Mouse (Mus musculus) hindbrain, embryonic 10.5 days (tissue): ENCODE results near the gene Gnb1. TPM values are rescaled to one million over a fixed set of nuclear protein-coding genes. Genes with fewer than 3 reads are reported as not detected.
A peak's percentile ranks its signal among the peaks of the same experiment; 100 is the strongest.
"Not testable (repeated sequence)": the region's sequence is repeated elsewhere in the genome, so short reads cannot be mapped to it uniquely, and the experiment has no call there.

Experiments used
- DNase-seq: peaks from one replicate; pipeline ENCODE4 v3.0.0-alpha.2; 2017; ENCODE audit warnings: low spot score
- H3K27ac ChIP-seq: fragments of 300-500 bp; sonication (generic); 2 replicates; pipeline ENCODE4 v1.5.1; 2016; ENCODE audit warnings: mild to moderate bottlenecking, moderate library complexity
- H3K27me3 ChIP-seq: fragments of 300-500 bp; sonication (generic); 2 replicates; pipeline ENCODE4 v1.6.1; 2016; ENCODE audit warnings: mild to moderate bottlenecking; ENCODE audit not compliant: poor library complexity, insufficient read depth, severe bottlenecking
- H3K36me3 ChIP-seq: fragments of 300-500 bp; sonication (generic); 2 replicates; pipeline ENCODE4 v1.6.1; 2016; ENCODE audit warnings: mild to moderate bottlenecking, moderate library complexity
- H3K4me1 ChIP-seq: fragments of 300-500 bp; sonication (generic); replicated peaks from 2 replicates; pipeline ENCODE4 v1.6.1; 2016; ENCODE audit warnings: mild to moderate bottlenecking
- H3K4me3 ChIP-seq: fragments of 300-500 bp; sonication (generic); 2 replicates; pipeline ENCODE4 v1.5.1; 2016; ENCODE audit warnings: mild to moderate bottlenecking, moderate library complexity
- H3K9me3 ChIP-seq: fragments of 300-500 bp; sonication (generic); 2 replicates; pipeline ENCODE4 v1.6.1; 2016; ENCODE audit warnings: mild to moderate bottlenecking, moderate library complexity
- WGBS: fragments of 180-500 bp; shearing (Covaris S2); methylation state at CpG from one replicate; pipeline ENCODE4 v1.1.7; 2016; 5-methylcytosine and 5-hydroxymethylcytosine counted together
- polyA plus RNA-seq: library from polyadenylated mRNA; unstranded; fragments of >200 nt; fragmentation: Nextera tagmentation; extraction: Ambion mirVana; gene quantifications from 2 replicates; pipeline ENCODE4 v1.2.1, GENCODE M21; 2016

The Gnb1 gene
- polyA plus RNA-seq, 1 experiment from 2014 or later = 670 TPM

- peaks cover 31% of the 10 kb centered on the region for H3K27me3 ChIP-seq
- H3K36me3 ChIP-seq = no peaks in the 10 kb centered on the region
- no peak overlapping the region for H3K27ac ChIP-seq
- H3K4me3 ChIP-seq = no peak overlapping the region
- 87% methylated on average over 16 of the region's 16 CpGs for WGBS
- no peaks in the 10 kb centered on the region for H3K9me3 ChIP-seq
- peaks cover 15% of the 10 kb centered on the region for H3K4me1 ChIP-seq
- no peak for DNase-seq
Observed at GRCm38 (mm10) chr4:155470263-155470953, 20.8 kb upstream of the Gnb1 start.

GRCm38 (mm10) chr4:155470997-155471396 is 20.2 kb upstream of the Gnb1 start:
- WGBS = 88% methylated on average over 7 of the region's 7 CpGs
- H3K4me3 ChIP-seq = no peak overlapping the region
- H3K27me3 ChIP-seq = peaks cover 31% of the 10 kb centered on the region
- no peaks in the 10 kb centered on the region for H3K9me3 ChIP-seq
- H3K27ac ChIP-seq = no peak overlapping the region
- H3K4me1 ChIP-seq = peaks cover 15% of the 10 kb centered on the region
- no peaks in the 10 kb centered on the region for H3K36me3 ChIP-seq
- DNase-seq = no peak

GRCm38 (mm10) chr4:155471406-155471805 is 19.8 kb upstream of the Gnb1 start:
- no peaks in the 10 kb centered on the region for H3K36me3 ChIP-seq
- H3K9me3 ChIP-seq = no peaks in the 10 kb centered on the region
- H3K4me1 ChIP-seq = peaks cover 15% of the 10 kb centered on the region
- 91% methylated on average over 7 of the region's 7 CpGs for WGBS
- H3K4me3 ChIP-seq = no peak overlapping the region
- DNase-seq = no peak
- no peak overlapping the region for H3K27ac ChIP-seq
- peaks cover 31% of the 10 kb centered on the region for H3K27me3 ChIP-seq

GRCm38 (mm10) chr4:155472716-155473290 is 18.4 kb upstream of the Gnb1 start:
- 73% methylated on average over 3 of the region's 3 CpGs for WGBS
- no peak for DNase-seq
- H3K9me3 ChIP-seq = no peaks in the 10 kb centered on the region
- H3K27me3 ChIP-seq = peaks cover 30% of the 10 kb centered on the region
- H3K27ac ChIP-seq = no peak overlapping the region
- H3K4me3 ChIP-seq = no peak overlapping the region
- H3K4me1 ChIP-seq = peaks cover 15% of the 10 kb centered on the region
- no peaks in the 10 kb centered on the region for H3K36me3 ChIP-seq

- Histone ChIP-seq H3K9me3 (no peaks in the 10 kb centered on the region), H3K27ac (no peak overlapping the region), H3K27me3 (peaks cover 26% of the 10 kb centered on the region), H3K36me3 (no peaks in the 10 kb centered on the region), H3K4me1 (peaks cover 15% of the 10 kb centered on the region), H3K4me3 (no peak overlapping the region)
- 76% methylated on average over 5 of the region's 5 CpGs for WGBS
- DNase-seq = no peak
Observed at GRCm38 (mm10) chr4:155473319-155473718, 17.8 kb upstream of the Gnb1 start.

- not testable (repeated sequence) for H3K27ac ChIP-seq, H3K9me3 ChIP-seq, DNase-seq, H3K4me3 ChIP-seq, H3K36me3 ChIP-seq
- Histone ChIP-seq H3K27me3 (peaks cover 21% of the 10 kb centered on the region), H3K4me1 (peaks cover 12% of the 10 kb centered on the region)
- 55% methylated on average over 2 of the region's 2 CpGs for WGBS
Observed at GRCm38 (mm10) chr4:155473796-155474195, 17.4 kb upstream of the Gnb1 start.

- Histone ChIP-seq H3K4me1 (peaks cover 18% of the 10 kb centered on the region), H3K9me3 (no peaks in the 10 kb centered on the region), H3K27ac (peak overlapping the region; percentile 40; the same call in 1 of the 2 replicates), H3K36me3 (no peaks in the 10 kb centered on the region), H3K4me3 (no peak overlapping the region), H3K27me3 (no peaks in the 10 kb centered on the region)
- 26% methylated on average over 28 of the region's 28 CpGs for WGBS
- DNase-seq = peak; percentile 84
Observed at GRCm38 (mm10) chr4:155481381-155482124, 9.6 kb upstream of the Gnb1 start.

- H3K4me3 ChIP-seq = no peak overlapping the region
- H3K36me3 ChIP-seq = no peaks in the 10 kb centered on the region
- H3K9me3 ChIP-seq = no peaks in the 10 kb centered on the region
- no peak overlapping the region for H3K27ac ChIP-seq
- peaks cover 18% of the 10 kb centered on the region for H3K4me1 ChIP-seq
- 90% methylated on average over 6 of the region's 6 CpGs for WGBS
- no peaks in the 10 kb centered on the region for H3K27me3 ChIP-seq
- DNase-seq = no peak
Observed at GRCm38 (mm10) chr4:155482125-155482480, 9.1 kb upstream of the Gnb1 start.

- H3K9me3 ChIP-seq = no peaks in the 10 kb centered on the region
- peaks cover 23% of the 10 kb centered on the region for H3K4me1 ChIP-seq
- WGBS = 67% methylated on average over 8 of the region's 8 CpGs
- DNase-seq = no peak
- H3K27ac ChIP-seq = no peak overlapping the region
- no peak overlapping the region for H3K4me3 ChIP-seq
- H3K27me3 ChIP-seq = no peaks in the 10 kb centered on the region
- no peaks in the 10 kb centered on the region for H3K36me3 ChIP-seq
Observed at GRCm38 (mm10) chr4:155482733-155483540, 8.2 kb upstream of the Gnb1 start.

- no peak overlapping the region for H3K27ac ChIP-seq
- no peak overlapping the region for H3K4me3 ChIP-seq
- no peaks in the 10 kb centered on the region for H3K27me3 ChIP-seq
- peaks cover 46% of the 10 kb centered on the region for H3K4me1 ChIP-seq
- 85% methylated on average over 3 of the region's 3 CpGs for WGBS
- DNase-seq = no peak
- H3K36me3 ChIP-seq = no peaks in the 10 kb centered on the region
- H3K9me3 ChIP-seq = no peaks in the 10 kb centered on the region
Observed at GRCm38 (mm10) chr4:155485521-155485920, 5.6 kb upstream of the Gnb1 start.

- H3K4me3 ChIP-seq = no peak overlapping the region
- 49% methylated on average over 3 of the region's 3 CpGs for WGBS
- no peaks in the 10 kb centered on the region for H3K27me3 ChIP-seq
- H3K36me3 ChIP-seq = no peaks in the 10 kb centered on the region
- H3K9me3 ChIP-seq = no peaks in the 10 kb centered on the region
- H3K27ac ChIP-seq = no peak overlapping the region
- DNase-seq = no peak
- H3K4me1 ChIP-seq = peaks cover 48% of the 10 kb centered on the region
Observed at GRCm38 (mm10) chr4:155487746-155488145, 3.4 kb upstream of the Gnb1 start.

- Histone ChIP-seq H3K27me3 (no peaks in the 10 kb centered on the region), H3K4me3 (no peak overlapping the region), H3K4me1 (peaks cover 49% of the 10 kb centered on the region), H3K36me3 (no peaks in the 10 kb centered on the region), H3K27ac (peak overlapping the region; percentile 57), H3K9me3 (no peaks in the 10 kb centered on the region)
- DNase-seq = no peak
- 84% methylated on average over 8 of the region's 8 CpGs for WGBS
Observed at GRCm38 (mm10) chr4:155488232-155489025, 2.7 kb upstream of the Gnb1 start.
